Mouse (Mus musculus): ENCODE measurements around the gene Pla2g10. TPM values are rescaled to one million over a fixed set of nuclear protein-coding genes. Genes with fewer than 3 reads are reported as not detected.

Gene Pla2g10
- polyA plus RNA-seq, 1 experiment: not detected

- 62% methylated on average over 3 of the region's 3 CpGs for WGBS
- no peaks in the 10 kb centered on the region for H3K4me1 ChIP-seq (ENCODE audit: control insufficient read depth, insufficient read depth, low read length)
- DNase-seq: no peak
- TF ChIP-seq POLR2A (IDR thresholded peaks at IDR 0.05; ENCODE audit: borderline replicate concordance, extremely low read depth, low read depth, low read length) (no peak), CTCF (IDR thresholded peaks at IDR 0.05; ENCODE audit: insufficient read depth, low read length) (no peak)
- H3K4me3 ChIP-seq (replicated peaks; ENCODE audit: extremely low read depth, low read depth, low read length): no peak overlapping the region
Measured at GRCm38 (mm10) chr16:13732786-13733185, 2.0 kb upstream of the Pla2g10 start.

- no peak overlapping the region for H3K4me3 ChIP-seq (replicated peaks; ENCODE audit: extremely low read depth, low read depth, low read length)
- TF ChIP-seq POLR2A (IDR thresholded peaks at IDR 0.05; ENCODE audit: borderline replicate concordance, extremely low read depth, low read depth, low read length) (no peak), CTCF (IDR thresholded peaks at IDR 0.05; ENCODE audit: insufficient read depth, low read length) (no peak)
- 80% methylated on average over 4 of the region's 4 CpGs for WGBS
- no peak for DNase-seq
- no peaks in the 10 kb centered on the region for H3K4me1 ChIP-seq (ENCODE audit: control insufficient read depth, insufficient read depth, low read length)
Measured at GRCm38 (mm10) chr16:13729428-13729827, 1.4 kb downstream of the Pla2g10 start.

- 71% methylated on average over 5 of the region's 5 CpGs for WGBS
- no peak for TF ChIP-seq POLR2A (IDR thresholded peaks at IDR 0.05; ENCODE audit: borderline replicate concordance, extremely low read depth, low read depth, low read length)
- TF ChIP-seq CTCF (IDR thresholded peaks at IDR 0.05; ENCODE audit: insufficient read depth, low read length): no peak
- DNase-seq: no peak
- Histone ChIP-seq H3K4me1 (ENCODE audit: control insufficient read depth, insufficient read depth, low read length) (no peaks in the 10 kb centered on the region), H3K4me3 (replicated peaks; ENCODE audit: extremely low read depth, low read depth, low read length) (no peak overlapping the region)
Measured at GRCm38 (mm10) chr16:13727811-13728335, 2.9 kb downstream of the Pla2g10 start.

- DNase-seq: no peak
- 41% methylated on average over 10 of the region's 10 CpGs for WGBS
- TF ChIP-seq POLR2A (IDR thresholded peaks at IDR 0.05; ENCODE audit: borderline replicate concordance, extremely low read depth, low read depth, low read length): no peak
- TF ChIP-seq CTCF (IDR thresholded peaks at IDR 0.05; ENCODE audit: insufficient read depth, low read length): no peak
- Histone ChIP-seq H3K4me3 (replicated peaks; ENCODE audit: extremely low read depth, low read depth, low read length) (no peak overlapping the region), H3K4me1 (ENCODE audit: control insufficient read depth, insufficient read depth, low read length) (no peaks in the 10 kb centered on the region)
Measured at GRCm38 (mm10) chr16:13722937-13723336, 7.8 kb downstream of the Pla2g10 start.

- no peak overlapping the region for H3K4me3 ChIP-seq (replicated peaks; ENCODE audit: extremely low read depth, low read depth, low read length)
- DNase-seq: no peak
- 67% methylated on average over 2 of the region's 2 CpGs for WGBS
- H3K4me1 ChIP-seq (ENCODE audit: control insufficient read depth, insufficient read depth, low read length): no peaks in the 10 kb centered on the region
- no peak for TF ChIP-seq CTCF (IDR thresholded peaks at IDR 0.05; ENCODE audit: insufficient read depth, low read length)
- TF ChIP-seq POLR2A (IDR thresholded peaks at IDR 0.05; ENCODE audit: borderline replicate concordance, extremely low read depth, low read depth, low read length): no peak
Measured at GRCm38 (mm10) chr16:13716821-13717553, 13.8 kb downstream of the Pla2g10 start.

GRCm38 (mm10) chr16:13714910-13715309 is 15.9 kb downstream of the Pla2g10 start:
- WGBS: 82% methylated on average over 3 of the region's 3 CpGs
- H3K4me3 ChIP-seq (replicated peaks; ENCODE audit: extremely low read depth, low read depth, low read length): no peak overlapping the region
- TF ChIP-seq POLR2A (IDR thresholded peaks at IDR 0.05; ENCODE audit: borderline replicate concordance, extremely low read depth, low read depth, low read length) (no peak), CTCF (IDR thresholded peaks at IDR 0.05; ENCODE audit: insufficient read depth, low read length) (no peak)
- DNase-seq: no peak
- no peaks in the 10 kb centered on the region for H3K4me1 ChIP-seq (ENCODE audit: control insufficient read depth, insufficient read depth, low read length)

- no peak for TF ChIP-seq CTCF (IDR thresholded peaks at IDR 0.05; ENCODE audit: insufficient read depth, low read length)
- TF ChIP-seq POLR2A (IDR thresholded peaks at IDR 0.05; ENCODE audit: borderline replicate concordance, extremely low read depth, low read depth, low read length): no peak
- Histone ChIP-seq H3K4me3 (replicated peaks; ENCODE audit: extremely low read depth, low read depth, low read length) (no peak overlapping the region), H3K4me1 (ENCODE audit: control insufficient read depth, insufficient read depth, low read length) (no peaks in the 10 kb centered on the region)
- no peak for DNase-seq
- WGBS: 93% methylated on average over 10 of the region's 10 CpGs
Measured at GRCm38 (mm10) chr16:13704676-13705075, 26.1 kb downstream of the Pla2g10 start.

- Histone ChIP-seq H3K4me1 (ENCODE audit: control insufficient read depth, insufficient read depth, low read length) (no peaks in the 10 kb centered on the region), H3K4me3 (replicated peaks; ENCODE audit: extremely low read depth, low read depth, low read length) (no peak overlapping the region)
- TF ChIP-seq CTCF (IDR thresholded peaks at IDR 0.05; ENCODE audit: insufficient read depth, low read length) (no peak), POLR2A (IDR thresholded peaks at IDR 0.05; ENCODE audit: borderline replicate concordance, extremely low read depth, low read depth, low read length) (no peak)
- 93% methylated on average over 7 of the region's 7 CpGs for WGBS
- DNase-seq: no peak
Measured at GRCm38 (mm10) chr16:13702184-13702583, 28.6 kb downstream of the Pla2g10 start.

GRCm38 (mm10) chr16:13698998-13699397 is 31.8 kb downstream of the Pla2g10 start:
- no peak for DNase-seq
- WGBS: 90% methylated on average over 7 of the region's 7 CpGs
- TF ChIP-seq CTCF (IDR thresholded peaks at IDR 0.05; ENCODE audit: insufficient read depth, low read length): peak; percentile 27; the same call in 1 of the 2 replicates
- TF ChIP-seq POLR2A (IDR thresholded peaks at IDR 0.05; ENCODE audit: borderline replicate concordance, extremely low read depth, low read depth, low read length): no peak
- Histone ChIP-seq H3K4me3 (replicated peaks; ENCODE audit: extremely low read depth, low read depth, low read length) (no peak overlapping the region), H3K4me1 (ENCODE audit: control insufficient read depth, insufficient read depth, low read length) (no peaks in the 10 kb centered on the region)

Data from lung, adult 2 months (tissue).